17 mouse cellular contexts compared by ENCODE assay signal in genomic region chr5:111908085-111908484, GRCm38 (mm10).
DNase-seq lines count a peak whose midpoint lies in the region; ATAC-seq and TF ChIP-seq lines count a peak whose summit lies in the region.
"Had no signal": no experiment of that assay in that cellular context is flagged by ENCODE, and none has a peak within 500 bp of the region (broad histone marks: within the 10 kb centered on the region; RNA-seq: fewer than 3 reads in every experiment).

No protein-coding gene starts in this region.

- no peaks in the 10 kb centered on the region for H3K36me3 ChIP-seq in hindbrain, embryonic 11.5 days (ENCODE audit: control insufficient read depth, insufficient read depth, low read length)
- no peaks in the 10 kb centered on the region for H3K36me3 ChIP-seq in hindbrain, embryonic 14.5 days (replicated peaks; ENCODE audit: control insufficient read depth, insufficient read depth)
- H3K36me3 ChIP-seq in forebrain, postnatal 0 days (ENCODE audit: insufficient read depth) = no peaks in the 10 kb centered on the region
- H3K36me3 ChIP-seq: liver, embryonic 13.5 days; midbrain, embryonic 12.5 days; neural tube, embryonic 13.5 days had no signal

- H3K9me3 ChIP-seq in hindbrain, embryonic 11.5 days (ENCODE audit: control insufficient read depth, low read length) = no peaks in the 10 kb centered on the region
- no peaks in the 10 kb centered on the region for H3K9me3 ChIP-seq in hindbrain, embryonic 14.5 days (ENCODE audit: control insufficient read depth, low read length)
- H3K9me3 ChIP-seq in forebrain, postnatal 0 days (ENCODE audit: low read length) = no peaks in the 10 kb centered on the region
- H3K9me3 ChIP-seq: liver, embryonic 13.5 days; midbrain, embryonic 12.5 days; neural tube, embryonic 13.5 days had no signal

- no peak for DNase-seq in hindbrain, embryonic 11.5 days (ENCODE audit: low spot score)
- DNase-seq in hindbrain, embryonic 14.5 days (ENCODE audit: low spot score) = no peak
- DNase-seq in R1 (ENCODE audit: low read depth, low spot score) = peak; percentile 31
- DNase-seq in forebrain, postnatal 0 days = peak; percentile 84
- DNase-seq in layer of hippocampus, postnatal 36 days = peak; percentile 62 to 63
- no peak for DNase-seq in frontal cortex, postnatal 10 days (ENCODE audit: low spot score in 2 of 2)
- no peak for DNase-seq in gastrocnemius, adult 2 months
- DNase-seq: cerebellum, adult 2 months; heart, adult 2 months; heart, postnatal 10 days; kidney, postnatal 14 days; liver, embryonic 13.5 days; lung, postnatal 10 days; thymus, adult 18-20 months had no signal

- no peak overlapping the region for H3K4me3 ChIP-seq in hindbrain, embryonic 11.5 days (ENCODE audit: low read depth, low read length)
- no peak overlapping the region for H3K4me3 ChIP-seq in hindbrain, embryonic 14.5 days (replicated peaks; ENCODE audit: low read length)
- no peak overlapping the region for H3K4me3 ChIP-seq in forebrain, postnatal 0 days (ENCODE audit: low read depth, low read length)
- no peak overlapping the region for H3K4me3 ChIP-seq in gastrocnemius, adult 2 months
- H3K4me3 ChIP-seq: erythroblast, embryonic 14.5 days; heart, adult 2 months; liver, embryonic 13.5 days; midbrain, embryonic 12.5 days; neural tube, embryonic 13.5 days had no signal

- ATAC-seq in hindbrain, embryonic 11.5 days (ENCODE audit: low FRiP score) = no peak
- ATAC-seq in hindbrain, embryonic 14.5 days (ENCODE audit: low FRiP score) = no peak
- ATAC-seq in forebrain, postnatal 0 days = peak; percentile 76

- no peak overlapping the region for H3K9ac ChIP-seq in hindbrain, embryonic 11.5 days (ENCODE audit: low read depth, low read length)
- H3K9ac ChIP-seq in hindbrain, embryonic 14.5 days = no peak overlapping the region
- H3K9ac ChIP-seq in forebrain, postnatal 0 days = no peak overlapping the region
- H3K9ac ChIP-seq: liver, embryonic 13.5 days; midbrain, embryonic 12.5 days; neural tube, embryonic 13.5 days had no signal

- TF ChIP-seq CTCF in forebrain, postnatal 0 days (IDR thresholded peaks at IDR 0.05; ENCODE audit: low read depth) = no peak
- TF ChIP-seq CTCF in gastrocnemius, adult 2 months (IDR thresholded peaks at IDR 0.05) = no peak

- intact Hi-C loops in gastrocnemius, adult 2 months (cut with DNase I) = no loop called here

- 0 out of 2 replicates have a peak overlapping the region, but pooled peaks have one; percentile 27 for H3K27ac ChIP-seq in hindbrain, embryonic 11.5 days (ENCODE audit: low read depth, low read length)
- H3K27ac ChIP-seq in hindbrain, embryonic 14.5 days = no peak overlapping the region
- peak overlapping the region; percentile 70 for H3K27ac ChIP-seq in forebrain, postnatal 0 days (ENCODE audit: low read depth, low read length)
- H3K27ac ChIP-seq in gastrocnemius, adult 2 months = no peak overlapping the region
- H3K27ac ChIP-seq: heart, adult 2 months; liver, embryonic 13.5 days; midbrain, embryonic 12.5 days; neural tube, embryonic 13.5 days had no signal

- no peak overlapping the region for H3K4me2 ChIP-seq in hindbrain, embryonic 11.5 days (replicated peaks; ENCODE audit: low read depth, low read length)
- H3K4me2 ChIP-seq in hindbrain, embryonic 14.5 days (replicated peaks) = no peak overlapping the region
- H3K4me2 ChIP-seq in forebrain, postnatal 0 days (ENCODE audit: low read depth) = no peak overlapping the region
- H3K4me2 ChIP-seq: liver, embryonic 13.5 days; midbrain, embryonic 12.5 days; neural tube, embryonic 13.5 days had no signal

- peaks cover 2% of the 10 kb centered on the region; the same call in 1 of the 2 replicates for H3K4me1 ChIP-seq in hindbrain, embryonic 11.5 days (replicated peaks; ENCODE audit: control insufficient read depth, insufficient read depth, low read length)
- H3K4me1 ChIP-seq in hindbrain, embryonic 14.5 days (replicated peaks; ENCODE audit: control insufficient read depth, insufficient read depth, low read length) = peaks cover 9% of the 10 kb centered on the region
- peaks cover 29% of the 10 kb centered on the region for H3K4me1 ChIP-seq in forebrain, postnatal 0 days (ENCODE audit: insufficient read depth)
- H3K4me1 ChIP-seq: liver, embryonic 13.5 days had no signal

- no peaks in the 10 kb centered on the region for H3K27me3 ChIP-seq in hindbrain, embryonic 11.5 days (ENCODE audit: control insufficient read depth, insufficient read depth, low read length)
- H3K27me3 ChIP-seq in hindbrain, embryonic 14.5 days (ENCODE audit: control insufficient read depth, insufficient read depth, low read length) = no peaks in the 10 kb centered on the region
- H3K27me3 ChIP-seq in forebrain, postnatal 0 days (ENCODE audit: insufficient read depth, low read length) = no peaks in the 10 kb centered on the region
- H3K27me3 ChIP-seq: liver, embryonic 13.5 days had no signal

- 74% methylated on average over 14 of the region's 14 CpGs for WGBS in hindbrain, embryonic 11.5 days
- WGBS in hindbrain, embryonic 14.5 days = 58% methylated on average over 14 of the region's 14 CpGs
- 30% methylated on average over 14 of the region's 14 CpGs for WGBS in forebrain, postnatal 0 days

Comparison
In these comparisons a context has a peak if more than half of its experiments do, and no peak if none do; other contexts are left out.
1. H3K27ac ChIP-seq: peak in hindbrain, embryonic 11.5 days (single experiment) and forebrain, postnatal 0 days (single experiment); none in hindbrain, embryonic 14.5 days (single experiment) and gastrocnemius, adult 2 months (single experiment).
2. DNase-seq: peak in R1 (single experiment), forebrain, postnatal 0 days (single experiment) and layer of hippocampus, postnatal 36 days (2 of 2); none in hindbrain, embryonic 11.5 days (single experiment), hindbrain, embryonic 14.5 days (single experiment), frontal cortex, postnatal 10 days (0 of 2) and gastrocnemius, adult 2 months (single experiment).